Mouse (Mus musculus) midbrain, embryonic 14.5 days (tissue): Measurements from ENCODE around the gene Bmper. TPM values are rescaled to one million over a fixed set of nuclear protein-coding genes. Genes with fewer than 3 reads are reported as not detected.

ENCODE experiments used
- ATAC-seq: fragments of 200-750 bp; cut with Nextera tagmentation; 2 replicates; pipeline ENCODE4 v1.8.0; 2017; ENCODE audit warnings: moderate number of reproducible peaks, moderate library complexity; ENCODE audit not compliant: low FRiP score, low TSS enrichment
- DNase-seq: peaks from one replicate; pipeline ENCODE4 v3.0.0-alpha.2; 2015
- H3K27ac ChIP-seq: fragments of 300-500 bp; sonication (generic); replicated peaks from 2 replicates; pipeline ENCODE4 v1.5.1; 2014; ENCODE audit warnings: mild to moderate bottlenecking, low read depth, low read length, moderate library complexity
- H3K27me3 ChIP-seq: fragments of 300-500 bp; sonication (generic); 2 replicates; pipeline ENCODE4 v1.6.1; 2014; ENCODE audit warnings: low read length, control low read depth, mixed read lengths; ENCODE audit not compliant: control insufficient read depth, insufficient read depth
- H3K36me3 ChIP-seq: fragments of 300-500 bp; sonication (generic); 2 replicates; pipeline ENCODE4 v1.6.1; 2014; ENCODE audit warnings: low read length, control low read depth; ENCODE audit not compliant: control insufficient read depth, insufficient read depth
- H3K4me1 ChIP-seq: fragments of 300-500 bp; sonication (generic); 2 replicates; pipeline ENCODE4 v1.6.1; 2014; ENCODE audit warnings: mild to moderate bottlenecking, antibody characterized with exemption, low read length, control low read depth; ENCODE audit not compliant: control insufficient read depth, insufficient read depth
- H3K4me2 ChIP-seq: fragments of 300-500 bp; sonication (generic); 2 replicates; pipeline ENCODE4 v1.6.1; 2014; ENCODE audit warnings: mild to moderate bottlenecking, low read length, moderate library complexity
- H3K4me3 ChIP-seq: fragments of 300-500 bp; sonication (generic); replicated peaks from 2 replicates; pipeline ENCODE4 v1.5.1; 2014; ENCODE audit warnings: low read depth, low read length
- H3K9ac ChIP-seq: fragments of 300-500 bp; sonication (generic); replicated peaks from 2 replicates; pipeline ENCODE4 v1.6.1; 2014; ENCODE audit warnings: mild to moderate bottlenecking, low read length, moderate library complexity
- H3K9me3 ChIP-seq: fragments of 300-500 bp; sonication (generic); 2 replicates; pipeline ENCODE4 v1.6.1; 2016; ENCODE audit warnings: low read length, control low read depth, mixed read lengths; ENCODE audit not compliant: control insufficient read depth
- WGBS: fragments of 180-500 bp; shearing (Covaris S2); extraction: QIAGEN DNeasy Blood & Tissue Kit; methylation state at CpG from one replicate; pipeline ENCODE4 v1.1.7; 2014; 5-methylcytosine and 5-hydroxymethylcytosine counted together
- polyA plus RNA-seq: library from polyadenylated mRNA; unstranded; fragments of >200 nt; fragmentation: Nextera tagmentation; extraction: Ambion mirVana; gene quantifications from 2 replicates; pipeline ENCODE4 v1.2.1, GENCODE M21; 2014

The Bmper gene
- polyA plus RNA-seq, 1 experiment from 2014 or later, result 5.3 TPM

DNA sequence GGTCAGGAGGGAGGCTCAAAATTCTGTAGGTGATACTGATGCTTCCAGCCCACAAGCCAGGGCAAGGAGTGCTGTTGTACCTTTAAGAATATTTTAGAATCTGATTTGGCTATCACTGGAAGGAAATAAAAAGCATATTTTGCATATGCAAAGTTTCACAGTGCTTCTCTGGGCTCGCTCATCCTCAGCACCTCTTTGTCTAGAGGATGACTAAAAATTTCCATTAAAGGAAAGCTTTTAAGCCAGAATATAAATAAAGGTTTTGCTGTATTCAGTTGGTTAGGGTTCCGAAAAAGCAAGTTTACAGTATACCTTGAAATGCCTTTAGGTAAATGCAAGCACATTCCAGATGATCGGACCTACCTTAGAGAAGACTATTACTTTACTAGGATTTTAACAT is 105.0 kb downstream of the Bmper start:
- Histone ChIP-seq H3K9me3 (no peaks in the 10 kb centered on the region), H3K27me3 (no peaks in the 10 kb centered on the region), H3K9ac (no peak overlapping the region), H3K4me2 (no peak overlapping the region), H3K4me3 (no peak overlapping the region), H3K4me1 (no peaks in the 10 kb centered on the region), H3K36me3 (no peaks in the 10 kb centered on the region), H3K27ac (no peak overlapping the region)
- ATAC-seq (no peak), DNase-seq (no peak)
- WGBS, result 85% methylated on average over 3 of the region's 3 CpGs

GRCm38 (mm10) chr9:23333041-23333622 is 110.3 kb downstream of the Bmper start:
- DNase-seq, result no peak
- Histone ChIP-seq H3K27me3 (no peaks in the 10 kb centered on the region), H3K27ac (no peak overlapping the region), H3K4me1 (no peaks in the 10 kb centered on the region), H3K4me3 (no peak overlapping the region), H3K9ac (no peak overlapping the region), H3K36me3 (no peaks in the 10 kb centered on the region), H3K9me3 (no peaks in the 10 kb centered on the region; the same call in 1 of the 2 replicates), H3K4me2 (no peak overlapping the region)
- whole genome bisulfite sequencing, result 60% methylated on average over 3 of the region's 3 CpGs
- no peak for ATAC-seq

- DNase-seq, result no peak
- Histone ChIP-seq H3K4me1 (no peaks in the 10 kb centered on the region), H3K9me3 (no peaks in the 10 kb centered on the region; the same call in 1 of the 2 replicates), H3K27ac (no peak overlapping the region), H3K4me2 (no peak overlapping the region), H3K4me3 (no peak overlapping the region), H3K9ac (no peak overlapping the region), H3K36me3 (no peaks in the 10 kb centered on the region), H3K27me3 (no peaks in the 10 kb centered on the region)
- no peak for ATAC-seq
Observed at GRCm38 (mm10) chr9:23340551-23340950, 117.7 kb downstream of the Bmper start.

- H3K9ac ChIP-seq, result no peak overlapping the region
- H3K4me3 ChIP-seq, result no peak overlapping the region
- H3K36me3 ChIP-seq, result no peaks in the 10 kb centered on the region
- ATAC-seq, result no peak
- no peak overlapping the region for H3K4me2 ChIP-seq
- no peaks in the 10 kb centered on the region for H3K27me3 ChIP-seq
- H3K4me1 ChIP-seq, result no peaks in the 10 kb centered on the region
- no peak for DNase-seq
- no peaks in the 10 kb centered on the region; the same call in 1 of the 2 replicates for H3K9me3 ChIP-seq
- no peak overlapping the region for H3K27ac ChIP-seq
Observed at GRCm38 (mm10) chr9:23341246-23341645, 118.4 kb downstream of the Bmper start.

DNA sequence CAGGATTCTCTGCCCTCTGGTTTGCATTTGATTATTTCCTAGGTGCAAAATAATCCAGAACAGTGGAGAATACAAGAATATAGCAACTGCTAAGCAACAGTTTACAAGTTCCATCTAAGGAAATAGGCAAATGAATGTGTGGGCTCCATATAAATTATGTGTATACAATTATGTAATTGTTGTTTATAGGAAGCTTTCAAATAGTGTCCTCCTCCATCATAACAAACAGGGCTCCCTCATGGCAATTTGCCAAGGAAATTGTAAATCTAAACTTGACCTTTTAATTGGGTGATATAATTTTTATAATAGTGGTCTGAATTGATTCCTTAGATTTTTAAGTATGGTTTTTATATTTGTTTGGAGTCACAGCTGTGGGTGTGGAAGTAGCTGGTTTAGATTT is 121.5 kb downstream of the Bmper start:
- no peak overlapping the region for H3K4me2 ChIP-seq
- no peaks in the 10 kb centered on the region for H3K36me3 ChIP-seq
- ATAC-seq, result no peak
- H3K9me3 ChIP-seq, result no peaks in the 10 kb centered on the region
- H3K27ac ChIP-seq, result no peak overlapping the region
- DNase-seq, result no peak
- H3K9ac ChIP-seq, result no peak overlapping the region
- no peak overlapping the region for H3K4me3 ChIP-seq
- no peaks in the 10 kb centered on the region for H3K4me1 ChIP-seq
- no peaks in the 10 kb centered on the region for H3K27me3 ChIP-seq

DNA sequence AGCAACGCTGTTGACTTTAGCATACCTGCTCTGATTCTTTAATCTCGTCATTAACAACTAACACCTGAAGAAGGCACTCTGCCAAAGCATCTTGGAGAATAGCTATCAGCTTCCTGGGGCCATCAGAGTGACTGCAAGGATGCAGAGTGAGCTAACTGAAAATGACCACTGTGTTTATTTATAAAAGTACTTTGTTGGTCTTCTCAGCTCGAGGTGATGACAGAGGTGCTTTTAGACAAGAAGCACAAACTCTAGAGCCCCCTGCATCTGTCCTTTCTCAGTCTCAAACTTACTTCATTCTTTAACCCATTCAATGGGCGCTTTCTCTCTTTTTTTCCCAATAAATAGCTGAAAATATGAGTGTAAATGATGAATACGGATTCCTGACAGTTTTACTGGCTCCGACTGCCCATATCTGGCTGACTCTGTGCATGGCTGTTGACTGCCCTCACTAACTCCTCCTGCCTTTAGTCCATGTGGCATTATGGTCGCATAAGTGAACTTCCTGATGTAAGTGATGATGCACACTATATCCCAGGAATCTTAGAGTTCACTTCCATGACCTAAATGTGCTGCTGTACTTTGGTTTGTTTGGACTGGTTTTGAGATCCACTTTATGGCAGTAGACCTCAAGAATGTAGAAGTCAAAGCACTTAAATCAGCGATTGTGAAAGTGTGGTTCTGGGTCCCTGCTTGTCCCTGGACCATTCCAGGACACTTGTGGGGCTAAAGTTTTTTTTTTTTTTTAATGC is 122.4 kb downstream of the Bmper start:
- no peak overlapping the region for H3K27ac ChIP-seq
- no peaks in the 10 kb centered on the region for H3K27me3 ChIP-seq
- H3K4me1 ChIP-seq, result no peaks in the 10 kb centered on the region
- H3K9ac ChIP-seq, result no peak overlapping the region
- WGBS, result 86% methylated on average over 8 of the region's 8 CpGs
- ATAC-seq (no peak), DNase-seq (no peak)
- H3K4me2 ChIP-seq, result no peak overlapping the region
- H3K9me3 ChIP-seq, result no peaks in the 10 kb centered on the region
- no peaks in the 10 kb centered on the region for H3K36me3 ChIP-seq
- H3K4me3 ChIP-seq, result no peak overlapping the region

DNA sequence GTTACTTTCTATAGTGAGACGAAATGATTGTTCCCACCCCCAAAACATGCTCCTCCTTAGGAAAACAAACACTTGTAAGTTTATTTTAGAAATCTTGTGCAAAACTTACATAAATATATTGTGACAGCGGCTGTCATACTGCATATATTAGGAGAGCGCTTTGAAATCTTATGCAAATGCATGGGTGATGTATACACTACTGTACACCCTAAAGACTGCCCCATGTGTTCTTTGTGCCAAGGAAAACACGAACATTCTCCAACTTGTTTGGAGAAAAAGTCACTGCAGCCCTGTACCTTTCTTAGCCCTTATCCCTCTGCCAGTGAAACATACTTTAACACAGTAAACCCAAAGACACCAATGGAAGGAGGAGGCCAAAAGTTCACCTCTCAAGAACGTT is 126.7 kb downstream of the Bmper start:
- no peak overlapping the region for H3K27ac ChIP-seq
- no peak for ATAC-seq
- H3K4me3 ChIP-seq, result no peak overlapping the region
- no peak overlapping the region for H3K9ac ChIP-seq
- H3K4me1 ChIP-seq, result no peaks in the 10 kb centered on the region
- no peak for DNase-seq
- H3K4me2 ChIP-seq, result no peak overlapping the region
- no peaks in the 10 kb centered on the region for H3K27me3 ChIP-seq
- no peaks in the 10 kb centered on the region for H3K36me3 ChIP-seq
- WGBS, result 90% methylated on average over 5 of the region's 5 CpGs
- H3K9me3 ChIP-seq, result no peaks in the 10 kb centered on the region

DNA sequence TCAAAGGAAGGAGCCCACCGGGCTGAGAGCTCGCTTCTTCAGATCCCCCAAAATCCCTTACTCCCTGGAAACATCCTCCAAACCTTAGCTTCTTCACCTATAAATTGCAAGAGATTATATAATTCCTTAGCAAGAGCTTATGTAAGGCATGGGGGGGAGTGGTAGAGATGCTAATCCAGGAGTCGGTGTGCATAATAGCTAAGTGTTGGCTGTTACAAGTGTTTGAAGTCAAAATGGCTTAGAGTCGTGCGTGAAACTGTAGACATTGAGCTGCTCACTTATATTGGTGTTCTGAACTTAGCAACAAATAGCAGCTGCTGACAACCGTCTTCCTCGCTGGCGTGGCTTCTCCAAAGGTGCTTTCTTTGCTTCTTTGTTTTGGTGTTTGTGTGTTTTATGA is 128.5 kb downstream of the Bmper start:
- H3K27ac ChIP-seq, result no peak overlapping the region
- no peak overlapping the region for H3K4me2 ChIP-seq
- DNase-seq, result no peak
- H3K4me3 ChIP-seq, result no peak overlapping the region
- no peaks in the 10 kb centered on the region for H3K36me3 ChIP-seq
- no peaks in the 10 kb centered on the region for H3K4me1 ChIP-seq
- WGBS, result 83% methylated on average over 8 of the region's 8 CpGs
- H3K9ac ChIP-seq, result no peak overlapping the region
- no peaks in the 10 kb centered on the region for H3K27me3 ChIP-seq
- no peaks in the 10 kb centered on the region for H3K9me3 ChIP-seq
- ATAC-seq, result no peak

DNA sequence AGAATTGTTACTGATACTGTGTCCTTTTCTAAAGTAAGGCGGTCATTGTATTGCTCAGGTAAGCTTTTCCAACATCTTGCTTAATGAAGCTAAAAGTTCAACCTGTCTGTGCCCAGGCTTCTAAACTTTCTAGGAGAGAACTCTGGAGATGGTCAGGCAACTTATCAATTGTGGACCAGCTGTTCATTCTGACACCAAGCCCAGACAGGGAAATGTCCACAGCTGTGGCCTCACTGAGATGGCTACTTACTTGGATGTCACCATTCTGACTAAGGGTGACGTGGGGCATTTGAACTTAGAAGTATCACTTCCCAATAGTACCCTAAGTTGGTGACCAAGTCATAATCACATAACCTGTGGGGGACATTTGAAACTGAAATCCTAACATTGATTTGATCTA is 129.5 kb downstream of the Bmper start:
- Histone ChIP-seq H3K9ac (no peak overlapping the region), H3K27me3 (no peaks in the 10 kb centered on the region), H3K4me2 (no peak overlapping the region), H3K9me3 (no peaks in the 10 kb centered on the region), H3K27ac (no peak overlapping the region), H3K4me1 (no peaks in the 10 kb centered on the region), H3K4me3 (no peak overlapping the region), H3K36me3 (no peaks in the 10 kb centered on the region)
- DNase-seq, result no peak
- 93% methylated on average over 2 of the region's 2 CpGs for WGBS
- ATAC-seq, result no peak
